Mouse (Mus musculus) gonadal fat pad, adult 2 months (tissue): ENCODE measurements around the gene Gm20388. TPM values are rescaled to one million over a fixed set of nuclear protein-coding genes. Genes with fewer than 3 reads are reported as not detected.

ENCODE experiments used
- DNase-seq: peaks from one replicate; pipeline ENCODE4 v3.0.0-alpha.2; 2012; ENCODE audit warnings: low read depth
- polyA plus RNA-seq: library from polyadenylated mRNA; depleted of rRNA; stranded (reverse); fragments of >200 nt; gene quantifications from 2 replicates; pipeline ENCODE4 v1.2.3, GENCODE M21; 2012

The Gm20388 gene
- polyA plus RNA-seq, 1 experiment: 119 TPM

DNA sequence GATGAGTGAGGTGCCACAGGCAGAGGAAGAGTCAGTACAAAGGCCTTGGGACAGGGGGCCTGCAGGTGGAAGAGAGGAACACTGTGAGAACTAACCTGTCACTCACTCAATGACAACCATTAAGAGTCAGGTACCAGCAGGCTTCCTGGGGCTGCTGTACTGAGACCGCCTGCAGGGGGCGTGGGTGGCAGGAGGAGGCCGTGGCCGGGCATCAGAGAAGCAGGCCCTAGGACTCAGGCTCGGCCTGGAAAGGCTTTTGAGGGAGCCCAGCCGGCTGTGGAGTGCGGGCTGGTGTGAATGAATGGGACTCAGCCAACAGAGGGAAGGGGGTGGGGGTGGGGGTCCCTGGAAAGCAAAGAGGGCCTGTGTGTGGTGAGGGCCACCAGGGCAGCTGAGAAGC is 560.5 kb downstream of the Gm20388 start:
- no peak for DNase-seq

DNA sequence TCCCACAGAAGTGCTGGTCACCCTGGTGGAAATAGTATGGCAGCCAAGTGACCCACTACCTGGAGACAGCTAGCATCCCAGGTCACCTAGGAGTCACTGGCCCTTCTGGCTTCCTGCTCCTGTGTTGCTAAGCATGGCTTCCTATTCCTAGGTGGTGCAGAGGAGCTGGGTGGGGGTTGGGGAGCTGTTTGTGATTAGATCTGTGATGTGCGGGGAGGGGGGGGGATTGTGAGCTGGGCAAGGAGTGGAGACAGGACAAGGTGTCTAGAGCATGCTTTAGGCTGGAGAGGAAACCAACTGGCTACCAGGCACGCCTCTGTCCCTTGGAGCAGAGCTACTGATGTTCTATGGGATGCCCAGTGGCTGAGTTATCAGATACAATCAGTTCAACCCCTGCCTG is 561.1 kb downstream of the Gm20388 start:
- DNase-seq: no peak

GRCm38 (mm10) chr8:120472230-120472629 is 561.6 kb downstream of the Gm20388 start:
- no peak for DNase-seq

GRCm38 (mm10) chr8:120473729-120474364 is 563.2 kb downstream of the Gm20388 start:
- DNase-seq: no peak

DNA sequence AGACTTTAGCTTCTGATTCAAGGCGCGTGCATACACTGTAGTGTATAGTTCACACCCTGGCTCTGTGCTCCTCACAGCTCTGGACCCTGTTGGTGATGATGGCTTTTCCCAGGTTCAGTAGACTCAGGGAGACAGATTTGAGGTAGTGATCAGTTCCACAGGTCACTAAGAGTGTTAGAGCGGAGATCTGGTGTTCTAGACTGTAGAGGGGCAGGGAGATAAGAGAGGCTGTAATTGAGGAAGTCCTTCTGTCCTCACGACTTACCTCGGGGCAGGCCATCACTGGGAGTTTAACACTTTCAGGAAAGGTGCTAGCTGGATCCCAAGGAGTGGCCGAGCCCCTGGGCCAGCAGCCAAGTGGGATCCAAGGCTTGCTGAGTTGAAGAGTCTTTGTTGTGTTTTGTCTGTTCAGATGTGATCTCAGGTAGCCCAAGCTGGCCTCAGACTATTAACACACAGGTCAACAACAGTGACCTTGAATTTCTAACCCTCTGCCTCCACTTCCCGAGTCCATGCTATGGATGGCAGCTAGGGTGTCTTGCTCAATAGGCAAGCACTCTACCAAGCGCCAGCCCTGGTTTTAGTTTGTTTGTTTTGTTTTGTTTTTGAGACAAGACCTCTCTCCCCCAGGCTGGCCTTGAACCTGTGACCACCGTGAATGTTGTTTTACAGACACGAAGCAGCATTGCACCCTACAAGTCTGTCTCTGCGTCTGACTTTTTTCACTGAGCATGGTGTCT is 564.0 kb downstream of the Gm20388 start:
- no peak for DNase-seq

DNA sequence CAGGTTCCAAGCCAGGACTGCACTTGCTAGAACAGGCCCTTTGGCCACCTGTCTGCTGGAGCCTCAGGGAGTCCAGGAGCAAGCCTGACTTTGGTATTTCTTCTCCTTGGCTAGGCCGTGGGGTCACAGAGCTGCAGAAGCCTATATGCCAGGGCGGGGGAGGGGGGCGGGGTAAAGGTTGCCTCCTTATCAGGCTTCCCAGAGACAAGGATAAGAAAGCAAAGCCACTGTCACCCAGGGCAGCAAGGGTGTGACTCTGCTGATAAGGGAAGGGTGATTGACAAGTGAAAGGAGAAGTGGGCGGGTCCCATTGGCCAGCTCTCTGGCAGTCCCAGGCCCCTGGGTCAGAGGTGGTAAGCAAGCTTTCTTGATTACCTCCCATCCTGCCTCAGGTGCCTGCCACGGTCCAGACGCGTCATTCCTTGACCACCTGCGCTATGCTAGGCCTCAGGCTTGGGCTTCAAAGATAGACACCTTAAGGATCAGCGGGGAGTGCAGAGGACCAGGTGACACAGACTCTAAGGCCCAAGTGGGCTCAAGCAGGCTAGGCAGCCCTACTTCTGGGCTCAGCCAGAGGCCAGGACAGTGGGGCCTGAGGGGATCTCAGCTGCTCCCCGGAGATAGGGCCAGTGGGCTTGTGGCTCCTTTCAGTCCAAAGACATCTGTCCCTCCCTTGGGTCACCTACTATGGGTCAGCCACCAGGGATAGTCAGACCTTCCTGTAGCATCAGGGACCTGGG is 565.0 kb downstream of the Gm20388 start:
- no peak for DNase-seq

- DNase-seq: no peak
Measured at GRCm38 (mm10) chr8:120476711-120477575, 566.3 kb downstream of the Gm20388 start.

- no peak for DNase-seq
Measured at GRCm38 (mm10) chr8:120478754-120479153, 568.1 kb downstream of the Gm20388 start.

GRCm38 (mm10) chr8:120479691-120480090 is 569.0 kb downstream of the Gm20388 start:
- no peak for DNase-seq

GRCm38 (mm10) chr8:120482015-120482689 is 571.5 kb downstream of the Gm20388 start:
- DNase-seq: no peak

DNA sequence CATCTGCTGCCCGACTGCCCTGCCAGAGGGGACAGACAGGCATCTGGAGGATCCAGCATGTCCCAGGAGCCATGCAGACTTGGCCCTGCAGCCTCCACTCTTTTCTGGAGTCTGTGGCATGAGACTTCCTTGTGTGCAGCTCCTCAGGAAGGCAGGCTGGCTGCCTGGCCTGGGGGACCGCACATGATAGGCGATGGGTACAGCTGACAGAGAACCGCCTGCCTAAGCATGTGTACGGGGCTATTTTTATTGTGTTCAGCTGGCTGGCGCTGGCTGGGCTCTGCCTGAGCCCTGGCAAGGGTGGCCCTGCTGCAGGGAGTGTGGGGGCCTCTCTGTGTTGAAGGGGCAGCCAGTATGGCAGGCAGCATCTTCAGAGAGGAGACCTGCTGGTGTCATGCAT is 573.8 kb downstream of the Gm20388 start:
- no peak for DNase-seq

GRCm38 (mm10) chr8:120485116-120485515 is 574.5 kb downstream of the Gm20388 start:
- no peak for DNase-seq

GRCm38 (mm10) chr8:120485551-120486476 is 575.2 kb downstream of the Gm20388 start:
- DNase-seq: no peak

- DNase-seq: no peak
Measured at GRCm38 (mm10) chr8:120486477-120487376, 576.1 kb downstream of the Gm20388 start.

DNA sequence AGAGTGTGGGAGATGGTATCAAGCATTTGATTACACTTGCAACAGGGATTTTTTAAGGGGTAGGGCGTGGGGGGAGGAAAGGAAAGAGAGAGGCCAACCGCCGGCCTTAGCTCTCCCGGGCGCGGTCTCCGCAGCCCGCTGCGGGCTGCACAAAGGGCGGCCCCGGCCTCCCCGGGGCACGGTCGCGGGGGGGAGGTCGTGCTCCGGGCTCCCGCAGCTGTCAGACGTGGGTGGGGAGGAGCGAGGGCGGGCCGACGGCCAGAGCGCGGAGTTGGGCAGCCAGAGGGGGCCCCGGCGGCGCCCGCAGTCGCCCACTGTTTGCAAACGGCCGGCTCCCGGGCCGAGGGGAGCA is 576.7 kb downstream of the Gm20388 start:
- DNase-seq: no peak

DNA sequence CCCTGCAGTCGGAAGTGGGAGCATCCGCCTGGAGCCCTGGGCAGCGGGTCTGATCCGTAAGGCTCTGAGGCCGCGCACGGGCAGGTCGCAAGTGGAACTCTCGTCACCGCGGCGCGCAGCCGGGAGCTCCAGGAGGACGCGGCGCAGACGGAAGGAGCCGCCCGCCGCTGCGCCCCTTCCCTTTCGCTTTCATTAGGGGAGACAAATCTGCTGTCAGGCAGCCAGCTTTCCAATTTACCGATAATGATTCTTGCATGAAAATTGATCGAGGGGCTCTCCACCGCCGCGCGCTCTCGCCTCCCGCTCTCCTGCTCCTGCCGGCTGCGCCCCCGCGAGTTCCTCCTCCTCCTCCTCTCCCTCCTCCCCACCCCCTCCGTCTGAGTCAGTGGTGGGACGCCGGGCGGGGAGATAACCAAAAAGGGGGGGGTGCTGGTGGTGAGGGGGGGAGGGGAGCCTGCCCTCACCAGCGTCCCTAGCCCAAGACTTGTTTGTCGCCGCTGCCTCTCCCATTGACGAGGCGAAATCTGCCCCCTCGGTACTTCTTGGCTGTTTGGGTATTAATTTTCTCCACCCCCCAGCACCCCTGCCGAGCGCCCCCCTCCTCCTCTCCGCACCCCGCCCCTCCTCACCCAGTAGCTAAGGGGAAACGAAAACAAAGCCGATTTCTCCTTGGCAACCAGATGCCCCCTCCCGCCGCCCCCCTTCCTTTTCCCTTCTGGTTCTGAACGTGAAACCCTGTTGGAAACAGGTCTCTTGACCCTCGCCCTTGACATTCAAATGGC is 577.3 kb downstream of the Gm20388 start:
- DNase-seq: no peak

DNA sequence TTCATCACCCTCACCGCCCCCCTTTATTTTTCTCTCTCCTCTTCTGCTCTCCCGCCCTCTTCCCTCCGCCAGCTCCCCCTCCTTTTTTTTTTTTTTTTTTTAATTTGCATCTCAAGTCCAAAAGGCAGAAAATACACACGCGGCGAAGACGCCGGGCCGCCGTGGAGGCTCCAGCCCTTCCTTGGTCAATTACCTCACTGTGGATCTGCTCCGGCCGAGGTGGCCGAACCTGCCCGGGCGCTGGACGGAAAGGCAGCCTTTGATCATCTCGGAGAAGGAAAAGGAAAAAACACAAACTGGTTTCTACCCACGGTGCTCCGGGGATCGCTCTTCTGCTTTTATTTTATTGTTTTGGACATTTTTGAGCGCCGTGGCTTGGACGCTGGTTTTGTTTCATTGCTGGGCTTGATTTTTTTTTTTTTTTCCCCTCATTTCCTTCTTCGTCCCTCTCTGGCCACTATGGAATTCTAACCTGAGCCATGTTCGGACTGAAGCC is 578.0 kb downstream of the Gm20388 start:
- DNase-seq: no peak

- DNase-seq: no peak
Measured at GRCm38 (mm10) chr8:120489142-120489754, 578.6 kb downstream of the Gm20388 start.
